Mouse (Mus musculus) thymus, adult 2 months (tissue): Measurements from ENCODE around the gene Cypt4. TPM values are rescaled to one million over a fixed set of nuclear protein-coding genes. Genes with fewer than 3 reads are reported as not detected.
"Not testable (repeated sequence)": the region's sequence is repeated elsewhere in the genome, so short reads cannot be mapped to it uniquely, and the experiment has no call there.

Source experiments
- DNase-seq: peaks from one replicate; pipeline ENCODE4 v3.0.0; 2021
- H3K27ac ChIP-seq: fragments of 200-500 bp; 2 replicates; pipeline ENCODE4 v1.5.1; 2012; ENCODE audit warnings: low read length, control low read depth; ENCODE audit not compliant: control insufficient read depth, insufficient read depth
- H3K27me3 ChIP-seq: fragments of 200-500 bp; 2 replicates; pipeline ENCODE4 v1.6.1; 2012; ENCODE audit warnings: mild to moderate bottlenecking, low read length, moderate library complexity, mixed read lengths; ENCODE audit not compliant: control insufficient read depth, insufficient read depth
- H3K36me3 ChIP-seq: fragments of 200-500 bp; 2 replicates; pipeline ENCODE4 v1.6.1; 2012; ENCODE audit warnings: mild to moderate bottlenecking, low read length, moderate library complexity; ENCODE audit not compliant: control insufficient read depth, insufficient read depth
- H3K4me1 ChIP-seq: fragments of 200-500 bp; replicated peaks from 2 replicates; pipeline ENCODE4 v1.6.1; 2012; ENCODE audit warnings: low read length; ENCODE audit not compliant: control insufficient read depth, insufficient read depth
- H3K4me3 ChIP-seq: fragments of 200-500 bp; 2 replicates; pipeline ENCODE4 v1.5.1; 2012; ENCODE audit warnings: mild to moderate bottlenecking, low read length, control low read depth, moderate library complexity; ENCODE audit not compliant: control insufficient read depth, insufficient read depth
- CTCF ChIP-seq: fragments of 200-500 bp; IDR thresholded peaks from 2 replicates; pipeline ENCODE4 v1.5.1; 2012; ENCODE audit warnings: mild to moderate bottlenecking, control low read depth, low read length, moderate library complexity, borderline replicate concordance; ENCODE audit not compliant: control insufficient read depth, poor library complexity, insufficient read depth; ENCODE audit errors: extremely low read depth
- POLR2A ChIP-seq: fragments of 200-500 bp; IDR thresholded peaks from 2 replicates; pipeline ENCODE4 v1.6.1; 2012; ENCODE audit warnings: mild to moderate bottlenecking, low read length, control low read depth, moderate library complexity; ENCODE audit not compliant: control insufficient read depth, poor library complexity, insufficient read depth; ENCODE audit errors: extremely low read depth
- WGBS: fragments of 180-500 bp; shearing (Covaris S2); methylation state at CpG from one replicate; pipeline ENCODE4 v1.1.7; 2018; 5-methylcytosine and 5-hydroxymethylcytosine counted together
- polyA plus RNA-seq: library from polyadenylated mRNA; depleted of rRNA; stranded (reverse); fragments of >200 nt; gene quantifications from 2 replicates; pipeline ENCODE4 v1.2.3, GENCODE M21; 2012; rRNA removed

The Cypt4 gene
- not detected in 2 replicates for polyA plus RNA-seq

- Histone ChIP-seq H3K4me3 (no peak within 1 kb of the TSS), H3K4me1 (no peaks in the 10 kb centered on the region), H3K27ac (no peak within 1 kb of the TSS), H3K27me3 (no peaks in the 10 kb centered on the region), H3K36me3 (no peaks in the 10 kb centered on the region)
- 95% methylated on average over 5 of the region's 5 CpGs for WGBS
- DNase-seq = no peak
- no peak for TF ChIP-seq POLR2A
- no peak for TF ChIP-seq CTCF
Observed at GRCm38 (mm10) chr9:24624896-24625295, at the start of gene Cypt4. Cypt4 (plus strand) TSS chr9:24625196.

GRCm38 (mm10) chr9:24637341-24637740 lies 12.3 kb downstream of the Cypt4 start:
- H3K4me3 ChIP-seq, DNase-seq, H3K27me3 ChIP-seq, H3K36me3 ChIP-seq, H3K27ac ChIP-seq, H3K4me1 ChIP-seq: not testable (repeated sequence)
- 96% methylated on average over 2 of the region's 2 CpGs for WGBS

Other genes starting within 250 kb of the Cypt4 start
- gene Dpy19l1, start 122.1 kb upstream of the Cypt4 start, polyA plus RNA-seq = 9.9 and 10.0 TPM in 2 replicates
- not detected in 2 replicates for gene Dpy19l2, start 71.1 kb downstream of the Cypt4 start, polyA plus RNA-seq
- 0.11 and 1.6 TPM in 2 replicates for gene Tbx20, start 149.1 kb downstream of the Cypt4 start, polyA plus RNA-seq